Mouse (Mus musculus) CD4-positive, CD25-positive, alpha-beta regulatory T cell, adult 9 weeks (primary cell): ENCODE results near the gene Olfr658. TPM values are rescaled to one million over a fixed set of nuclear protein-coding genes. Genes with fewer than 3 reads are reported as not detected.

Experiments
- polyA plus RNA-seq: library from polyadenylated mRNA; unstranded; fragments of 100-300 nt; shearing (Covaris generic); gene quantifications from one replicate; pipeline ENCODE4 v1.2.1, GENCODE M21; 2017

The Olfr658 gene
- not detected for polyA plus RNA-seq

GRCm38 (mm10) chr7:104646841-104647482 lies at the start of gene Olfr658:
Gene Olfr658 (minus strand): TSS chr7:104647305.

GRCm38 (mm10) chr7:104686201-104686600 lies 39.1 kb upstream of the Olfr658 start, which contains the start of gene Olfr661:
Gene Olfr661 (plus strand): TSS chr7:104686501.

GRCm38 (mm10) chr7:104666453-104666852 lies 19.3 kb upstream of the Olfr658 start, which contains the start of gene Olfr659:
Gene Olfr659 (plus strand): TSS chr7:104666753.

DNA sequence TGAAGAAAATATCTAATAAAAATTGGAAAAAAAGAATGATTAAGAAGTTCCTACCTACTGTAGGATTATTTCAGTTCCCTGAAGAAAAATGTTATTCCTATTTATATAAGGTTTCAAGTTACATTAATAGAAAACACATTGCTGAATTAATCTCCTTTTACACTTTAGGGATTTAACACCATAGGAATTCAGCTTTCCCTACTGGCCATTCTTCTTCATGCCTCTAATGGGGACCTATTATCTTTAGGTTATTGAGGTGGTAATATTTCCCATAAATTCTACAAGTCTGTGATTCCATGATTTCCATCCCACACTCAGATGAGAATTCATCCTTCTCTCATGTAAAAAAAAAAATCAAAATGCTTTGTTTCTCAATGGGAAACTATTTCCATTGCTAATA lies 22.6 kb downstream of the Olfr658 start, which contains the start of gene Olfr657:
Olfr657 (plus strand) TSS at position 301 of the 400 bp plus-strand sequence.

GRCm38 (mm10) chr7:104613655-104614054 lies 33.5 kb downstream of the Olfr658 start, which contains the start of gene Olfr656:
Gene Olfr656 (plus strand): TSS chr7:104613955.

GRCm38 (mm10) chr7:104601679-104602078 lies 45.4 kb downstream of the Olfr658 start, which contains the start of gene Olfr655:
Gene Olfr655 (minus strand): TSS chr7:104601779.

Other genes starting within 250 kb of the Olfr658 start
- gene Trim30c, start 246.5 kb downstream of the Olfr658 start, polyA plus RNA-seq, result 1.4 TPM
- gene Trim30a, start 182.1 kb downstream of the Olfr658 start, polyA plus RNA-seq, result 72.6 TPM
- 29.7 TPM for gene Trim30d, start 139.5 kb downstream of the Olfr658 start, polyA plus RNA-seq
- gene Olfr651, start 97.2 kb downstream of the Olfr658 start, polyA plus RNA-seq, result not detected
- not detected for gene Olfr652, start 86.4 kb downstream of the Olfr658 start, polyA plus RNA-seq
- not detected for gene Olfr653, start 70.0 kb downstream of the Olfr658 start, polyA plus RNA-seq
- gene Olfr654, start 60.3 kb downstream of the Olfr658 start, polyA plus RNA-seq, result not detected
- gene Olfr655, start 45.5 kb downstream of the Olfr658 start, polyA plus RNA-seq, result not detected
- gene Olfr656, start 33.4 kb downstream of the Olfr658 start, polyA plus RNA-seq, result not detected
- gene Olfr657, start 22.5 kb downstream of the Olfr658 start, polyA plus RNA-seq, result not detected
- not detected for gene Olfr659, start 19.4 kb upstream of the Olfr658 start, polyA plus RNA-seq
- not detected for gene Olfr661, start 39.2 kb upstream of the Olfr658 start, polyA plus RNA-seq
- not detected for gene Usp17le, start 130.2 kb upstream of the Olfr658 start, polyA plus RNA-seq
- not detected for gene Usp17lb, start 195.3 kb upstream of the Olfr658 start, polyA plus RNA-seq
- not detected for gene Usp17la, start 209.7 kb upstream of the Olfr658 start, polyA plus RNA-seq
- gene Olfr665, start 230.7 kb upstream of the Olfr658 start, polyA plus RNA-seq, result not detected
- not detected for gene Olfr666, start 248.6 kb upstream of the Olfr658 start, polyA plus RNA-seq